Mouse (Mus musculus) left cerebral cortex, adult 18-20 months (tissue): Measurements from ENCODE around the gene Ppm1m. TPM values are rescaled to one million over a fixed set of nuclear protein-coding genes. Genes with fewer than 3 reads are reported as not detected.
"Not testable (repeated sequence)": the region's sequence is repeated elsewhere in the genome, so short reads cannot be mapped to it uniquely, and the experiment has no call there.

Source experiments
- DNase-seq, 2 experiments: peaks; one replicate each; pipeline ENCODE4 v3.0.0; 2021 to 2022; ENCODE audit warnings: low spot score in 2 of 2, mixed read lengths in 1 of 2
- total RNA-seq, 2 experiments: library from RNA; stranded (reverse); gene quantifications; 2 replicates each; pipeline ENCODE4 v1.2.3; 2021

Ppm1m gene
- total RNA-seq, 2 experiments from 2014 or later, result 19.0 to 22.3 TPM

DNA sequence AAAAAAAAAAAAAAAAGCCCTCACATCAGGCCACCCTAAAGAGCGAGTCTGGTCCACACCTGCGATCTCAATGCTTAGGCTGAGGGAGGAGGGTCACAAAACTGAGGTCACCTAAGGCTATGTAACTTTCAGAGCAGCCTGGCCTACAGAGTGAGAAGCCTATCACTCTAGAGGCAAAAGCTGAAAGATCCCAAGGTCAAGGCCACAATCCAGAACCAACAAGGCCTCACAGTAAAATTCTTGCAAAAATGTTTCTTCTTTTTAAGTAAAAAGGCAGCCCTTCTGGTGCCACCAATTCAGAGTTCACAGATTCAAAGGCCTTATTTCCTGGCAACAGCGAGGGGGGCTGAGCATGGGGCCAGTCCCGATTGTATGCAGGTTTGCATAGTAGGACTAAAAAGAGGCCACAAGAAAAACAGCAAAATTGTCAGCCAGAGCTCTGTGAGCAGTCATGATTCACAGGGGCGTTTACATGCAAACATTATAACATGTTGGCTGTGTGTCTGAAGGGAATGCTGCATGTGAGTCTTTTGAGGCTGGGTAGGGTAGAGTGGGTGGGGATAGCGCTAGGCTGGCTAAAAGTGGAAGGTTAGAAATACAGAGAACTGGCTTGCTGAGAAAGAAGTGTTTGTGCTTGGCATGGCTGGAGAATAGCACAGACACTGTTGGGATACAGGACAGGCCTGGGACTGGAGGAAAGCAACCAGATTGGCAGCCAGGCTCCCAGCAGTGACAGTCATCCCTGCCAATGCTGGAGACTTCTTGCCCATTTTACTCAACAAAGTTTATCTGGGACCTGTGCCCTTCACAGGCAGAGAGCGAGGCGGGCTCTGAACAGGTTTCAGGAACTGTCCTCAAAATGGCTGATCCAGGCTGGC, 5.4 kb downstream of the Ppm1m start:
- peak in 1 of 2 experiments; percentile 51 for DNase-seq

DNA sequence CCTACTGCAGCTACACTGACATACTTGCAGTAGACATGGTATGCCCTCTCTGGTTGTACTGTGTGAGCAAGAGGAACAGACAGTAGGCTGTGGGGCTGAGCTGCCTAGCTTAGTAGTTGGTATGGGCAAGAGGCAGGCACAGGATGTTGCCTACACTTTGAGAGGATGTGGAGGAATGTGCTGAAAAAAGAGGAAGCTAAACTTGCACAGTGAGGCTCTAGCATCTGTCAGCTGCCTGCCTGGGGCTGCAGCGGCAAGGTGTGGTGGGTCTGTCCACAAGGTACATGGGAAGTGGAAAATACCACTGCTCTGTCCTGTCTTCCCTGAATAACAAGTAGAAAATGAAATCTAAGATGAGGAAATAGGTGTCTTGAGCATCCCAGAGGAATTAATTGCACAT, 6.5 kb downstream of the Ppm1m start:
- DNase-seq, result peak; percentile 39 to 42

DNA sequence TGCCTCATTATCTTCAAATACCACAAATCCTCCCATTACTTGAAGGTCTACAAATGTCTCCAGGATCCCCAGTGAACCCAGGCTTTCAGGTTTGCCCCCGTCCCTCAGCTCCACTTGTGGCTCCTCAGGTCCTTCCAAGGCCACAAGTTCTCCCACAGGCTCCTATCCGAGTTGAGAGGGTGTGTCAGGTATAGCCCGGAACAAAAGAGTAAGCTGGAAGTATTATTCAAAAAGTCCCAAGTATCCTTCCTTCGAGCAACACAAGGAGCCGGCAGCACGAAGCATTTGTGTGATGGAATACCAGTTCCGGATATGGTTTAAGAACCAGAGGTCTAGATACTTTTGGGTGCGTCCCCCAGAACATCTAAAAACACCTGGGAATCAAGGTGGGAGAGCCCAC, 7.5 kb downstream of the Ppm1m start:
- DNase-seq, result no peak

DNA sequence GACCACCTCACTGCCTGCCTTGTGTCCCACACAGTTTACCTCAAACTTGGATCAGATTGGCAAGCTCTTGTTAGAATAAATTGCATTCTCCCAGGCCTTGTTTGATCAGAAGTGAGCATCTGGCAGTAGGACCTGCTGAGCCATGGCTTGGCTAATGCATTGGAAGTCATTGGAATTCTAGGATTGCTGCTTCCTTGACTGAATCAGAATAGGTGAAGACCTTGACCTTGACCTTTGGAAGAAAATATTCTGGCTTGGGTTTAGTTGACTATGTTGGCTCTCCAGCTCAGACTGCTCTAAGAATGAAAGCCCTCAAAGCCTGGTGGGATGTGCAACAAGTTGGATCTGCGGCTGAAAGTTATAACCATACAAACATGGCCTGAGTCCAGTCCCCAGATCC, 8.2 kb downstream of the Ppm1m start:
- no peak for DNase-seq

DNA sequence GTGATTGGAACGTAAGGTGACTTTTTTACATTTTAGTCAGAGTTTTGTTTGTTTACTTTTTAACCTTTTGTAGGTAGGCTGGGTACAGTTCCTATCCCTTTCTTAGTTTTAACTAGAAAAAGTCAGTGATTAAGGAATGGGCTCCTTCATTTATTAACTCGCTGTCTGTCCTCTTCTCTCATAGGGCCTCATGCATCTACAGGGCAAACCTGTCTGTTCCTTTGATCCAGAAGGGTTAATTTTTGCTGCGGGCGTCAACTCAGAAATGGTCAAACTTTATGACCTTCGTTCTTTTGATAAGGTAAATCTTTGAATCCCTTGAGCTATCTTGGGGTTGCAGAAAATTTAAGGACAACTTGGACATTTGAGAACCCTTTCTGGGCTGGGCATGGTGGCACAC, 15.6 kb downstream of the Ppm1m start:
- DNase-seq, result no peak

DNA sequence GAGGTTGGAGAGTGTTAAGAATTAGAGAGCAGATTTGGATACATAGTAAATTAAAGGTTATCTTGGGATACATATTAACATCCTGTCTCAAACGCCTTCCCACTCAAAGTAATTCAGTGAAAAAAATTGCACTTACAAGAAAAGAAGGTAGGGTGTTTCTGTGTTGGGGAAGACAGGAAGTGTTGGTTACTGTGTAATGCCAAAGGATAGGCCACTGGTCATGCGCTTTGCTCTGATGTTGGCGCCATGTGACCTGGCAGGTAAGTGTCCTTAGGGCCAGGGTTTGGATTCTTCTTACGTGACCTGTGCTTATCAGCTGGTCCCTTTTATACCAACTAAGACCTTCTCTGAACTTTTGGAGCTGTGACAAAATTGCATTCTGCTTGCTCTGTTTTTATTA, 17.4 kb downstream of the Ppm1m start:
- no peak for DNase-seq

DNA sequence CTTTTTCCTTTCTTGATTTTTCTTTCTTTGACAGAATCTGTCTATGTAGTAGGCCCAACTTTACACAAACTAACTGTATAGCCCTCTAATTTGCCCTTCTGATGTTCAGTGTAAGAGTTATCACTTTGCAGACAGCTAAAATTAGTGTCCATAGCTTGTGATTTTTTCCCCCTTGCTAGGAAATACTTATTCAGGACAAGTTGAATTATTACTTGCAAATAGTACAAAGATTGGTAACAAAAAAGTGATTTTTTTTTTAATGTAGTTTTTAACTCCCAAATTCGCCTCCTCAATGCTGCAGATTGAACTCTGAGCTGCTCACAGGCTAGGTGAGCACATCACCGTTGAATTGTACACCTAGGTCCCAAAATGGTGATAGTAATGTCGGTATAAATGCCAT, 19.6 kb downstream of the Ppm1m start:
- no peak for DNase-seq

DNA sequence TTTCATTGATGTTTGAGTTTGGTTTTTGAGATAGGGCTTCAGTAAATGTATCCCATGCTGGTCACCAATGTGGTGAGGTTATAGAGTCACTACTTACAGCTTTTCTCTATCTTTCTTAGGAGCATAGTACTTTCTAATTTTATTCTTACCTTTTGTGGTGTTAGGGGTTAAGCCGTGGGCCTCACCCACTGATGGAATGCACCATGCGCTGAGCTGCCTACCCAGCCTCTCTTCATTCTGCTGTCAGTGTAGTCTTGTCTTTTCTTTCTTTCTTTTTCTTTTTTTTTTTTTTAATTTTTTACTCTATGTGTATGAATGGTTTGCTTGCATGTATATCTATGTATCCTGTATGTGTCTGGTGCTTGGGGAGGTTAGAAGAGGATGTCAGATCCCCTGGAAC, 20.1 kb downstream of the Ppm1m start:
- no peak for DNase-seq

DNA sequence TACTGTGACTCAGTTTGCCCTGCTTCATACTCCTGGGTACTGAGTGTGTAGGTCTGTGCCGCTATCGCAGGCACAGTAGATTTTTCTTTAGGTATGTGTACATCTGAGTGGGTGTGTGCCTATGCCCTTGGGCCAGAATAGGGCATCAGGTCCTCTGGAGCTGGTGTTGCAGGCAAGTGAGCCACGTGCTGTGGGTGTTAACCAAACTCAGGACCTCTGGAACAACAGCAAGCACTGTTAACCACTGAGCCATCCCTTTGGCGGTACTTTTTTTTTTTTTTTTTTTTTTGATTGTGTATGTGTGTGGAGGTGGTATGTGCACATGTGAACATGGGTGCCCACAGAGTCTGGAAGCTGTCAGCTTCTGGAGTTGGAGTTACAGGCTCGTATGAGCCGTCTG, 21.7 kb downstream of the Ppm1m start:
- DNase-seq, result no peak

DNA sequence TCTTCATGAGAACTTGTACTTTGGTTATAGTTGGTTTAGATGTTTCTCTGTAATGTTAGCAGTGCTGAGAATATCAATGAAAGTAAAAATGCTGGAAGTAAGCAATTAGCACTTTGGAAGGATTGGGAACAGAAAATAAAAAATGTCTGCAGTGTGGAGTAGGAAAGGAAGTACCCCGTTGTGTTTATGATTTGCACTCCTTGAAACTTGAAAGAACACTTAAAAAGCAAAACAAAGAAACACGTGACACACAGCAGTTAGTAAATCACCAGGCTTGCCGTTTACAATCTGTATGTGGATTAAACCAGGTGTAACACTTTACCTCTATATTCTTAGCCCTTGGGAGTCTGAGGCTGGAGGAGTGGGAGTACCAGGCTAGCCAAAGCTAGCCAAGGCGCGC, 22.8 kb downstream of the Ppm1m start:
- no peak for DNase-seq

DNA sequence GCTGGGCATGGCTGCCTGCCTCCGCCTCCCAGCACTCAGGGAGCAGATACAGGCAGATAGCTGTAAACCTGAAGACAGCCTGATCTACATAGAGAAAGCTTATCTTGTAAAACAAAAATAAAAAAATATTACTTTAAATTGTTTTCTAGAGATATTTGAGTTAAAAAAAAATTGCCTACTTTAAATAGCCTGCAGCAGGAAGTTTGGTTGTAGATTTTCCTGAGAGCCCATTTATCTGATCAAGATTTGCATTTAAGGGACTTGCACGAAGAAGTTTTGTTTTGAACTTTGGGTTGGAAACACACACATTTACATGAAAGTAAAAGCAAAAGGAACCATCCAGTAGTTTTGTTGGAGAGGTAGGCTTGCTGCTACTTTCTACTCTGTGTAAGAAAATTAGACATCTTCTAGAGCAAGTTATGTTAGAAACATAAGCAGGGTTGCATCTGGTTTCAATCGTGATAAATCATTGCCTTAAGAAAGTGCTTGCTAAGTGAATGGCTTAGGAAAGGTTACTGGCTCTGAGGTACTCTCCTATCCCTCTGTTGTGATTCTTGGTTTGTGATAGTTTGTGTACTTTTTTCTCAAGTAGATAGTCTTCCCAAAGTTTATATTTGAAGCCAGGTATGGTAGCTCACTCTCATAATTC, 23.9 kb downstream of the Ppm1m start:
- no peak for DNase-seq

DNA sequence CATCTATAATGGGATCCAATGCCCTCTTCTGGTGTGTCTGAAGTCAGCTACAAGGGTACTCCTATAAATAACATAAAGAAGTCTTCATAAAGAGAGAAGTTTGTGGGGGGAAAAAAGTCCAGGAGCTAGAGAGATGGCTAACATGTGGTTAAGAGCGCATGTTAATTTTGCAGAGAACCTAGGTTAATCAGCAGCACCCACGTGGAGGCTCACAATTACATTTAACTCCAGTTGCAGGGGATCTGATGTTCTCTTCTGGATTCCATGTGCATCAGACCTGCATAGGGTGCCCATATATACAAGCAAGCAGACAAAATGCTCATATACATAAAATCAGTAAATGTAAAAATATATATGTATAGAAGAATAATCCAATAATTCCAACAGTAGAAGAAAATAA, 26.2 kb downstream of the Ppm1m start:
- DNase-seq, result no peak

DNA sequence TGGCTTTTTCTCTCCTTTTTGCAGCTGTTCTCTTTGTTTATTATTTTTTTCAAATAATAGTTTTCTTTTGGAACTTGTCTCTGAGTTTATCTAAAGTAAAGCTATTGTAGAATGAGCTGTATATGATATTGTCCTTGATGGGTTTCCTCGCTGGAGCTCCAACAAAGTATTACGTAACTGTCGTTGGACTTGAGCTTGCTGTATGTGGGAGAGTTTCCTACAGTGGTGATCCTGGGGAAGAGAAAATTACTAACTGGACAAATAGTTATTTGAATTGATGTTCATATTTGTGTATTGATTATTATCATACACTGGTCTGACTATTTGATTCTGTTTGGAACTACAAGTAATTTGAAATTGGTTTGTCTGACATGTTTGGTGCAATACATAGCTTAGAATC, 27.0 kb downstream of the Ppm1m start:
- no peak for DNase-seq

DNA sequence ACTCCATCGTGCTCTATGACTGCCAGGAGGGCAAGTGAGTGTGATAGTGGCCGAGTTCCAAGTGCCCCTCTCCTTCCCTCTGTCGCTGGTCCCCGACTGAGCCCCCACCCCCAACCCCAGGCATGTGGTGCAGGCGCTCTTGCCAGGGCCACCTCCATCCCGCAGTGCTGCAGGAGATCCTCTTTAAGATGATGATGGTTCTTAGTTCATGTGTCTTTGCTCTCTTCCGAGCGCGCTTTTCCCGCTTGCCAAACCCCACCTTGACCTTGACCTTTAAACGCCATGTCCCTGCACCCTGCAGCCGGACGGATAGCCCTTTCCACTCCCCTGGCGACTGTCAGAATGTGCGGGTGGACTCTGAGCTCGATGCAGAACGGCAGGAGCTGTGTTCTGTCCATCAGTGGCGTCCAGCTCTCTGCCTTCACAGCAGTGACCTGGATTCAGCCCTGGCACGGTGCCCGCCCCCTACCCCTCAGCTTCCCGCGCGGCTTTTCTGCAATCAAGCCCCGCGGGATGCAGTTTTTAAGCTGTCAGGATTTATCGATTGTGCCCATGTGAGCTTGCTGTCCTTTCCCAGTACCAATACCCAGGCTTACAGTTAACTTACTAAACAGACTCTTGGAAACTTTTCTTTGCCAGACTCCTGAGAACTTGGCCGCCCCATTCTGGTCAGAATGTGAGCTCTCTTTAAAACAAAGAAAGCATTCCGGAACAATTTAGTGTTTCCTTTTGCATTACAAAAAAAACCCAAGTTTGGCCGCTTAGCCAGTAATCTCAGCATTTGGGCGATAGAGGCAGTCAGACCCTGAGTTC, 28.0 kb downstream of the Ppm1m start:
- peak; percentile 60 to 68 for DNase-seq

DNA sequence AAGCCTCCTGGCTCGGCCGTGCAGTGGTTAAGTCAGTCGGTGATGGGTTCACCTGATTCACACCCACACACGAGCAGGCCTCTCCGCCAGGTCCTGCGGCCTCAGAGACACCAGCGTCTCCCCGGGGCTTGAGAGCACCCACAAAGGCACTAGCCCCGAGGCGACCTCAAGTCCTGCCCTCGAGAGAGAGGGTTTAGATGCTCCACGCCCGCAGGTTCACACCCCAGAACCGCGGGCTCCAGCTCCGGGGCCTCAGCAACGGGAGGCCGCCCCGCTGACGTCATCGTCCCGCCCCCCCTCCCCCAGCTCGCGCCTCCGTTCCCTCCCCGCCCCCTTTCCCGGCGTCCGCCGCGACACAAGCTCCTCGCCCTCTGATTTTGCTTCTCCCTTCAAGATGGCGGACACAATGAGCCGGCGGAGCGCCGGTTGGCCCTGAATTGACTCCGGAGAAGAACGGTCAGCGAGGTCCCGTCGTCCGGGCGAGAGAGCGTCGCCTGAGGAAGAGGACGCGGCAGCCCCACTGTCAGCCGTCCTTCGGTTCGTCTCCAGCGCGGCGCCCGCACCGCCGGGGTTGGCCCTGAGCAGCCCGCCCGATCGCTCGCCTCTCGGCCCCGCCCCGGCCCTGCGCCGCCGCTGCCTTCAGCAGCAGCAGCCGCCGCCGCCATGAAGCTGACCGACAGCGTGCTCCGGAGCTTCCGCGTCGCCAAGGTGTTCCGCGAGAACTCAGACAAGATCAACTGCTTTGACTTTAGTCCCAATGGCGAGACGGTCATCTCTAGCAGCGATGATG, 28.8 kb downstream of the Ppm1m start, which contains the start of gene Wdr82:
Gene Wdr82 (plus strand): TSS at position 373 of the 790 bp plus-strand sequence.
- peak; percentile 85 to 88 for DNase-seq

DNA sequence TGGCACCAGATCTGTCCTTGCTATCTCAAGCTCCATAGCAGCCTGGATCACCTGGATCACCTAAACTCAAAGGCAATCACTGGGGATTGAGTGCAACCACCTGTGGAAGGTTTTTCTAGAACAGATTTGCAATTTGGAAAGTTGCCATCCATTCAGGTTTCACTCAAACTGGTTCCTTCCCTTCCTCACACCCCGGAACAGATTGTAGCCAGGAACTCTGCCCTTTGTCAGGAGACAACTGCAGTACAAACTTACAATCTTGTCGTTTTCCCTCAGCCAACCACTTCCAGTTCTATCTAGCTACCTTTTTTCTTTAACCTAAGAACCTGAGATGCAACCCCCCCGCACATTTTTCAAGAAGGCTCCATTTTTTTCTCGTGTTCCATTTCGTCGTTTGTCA, 29.6 kb downstream of the Ppm1m start:
- DNase-seq, result no peak

DNA sequence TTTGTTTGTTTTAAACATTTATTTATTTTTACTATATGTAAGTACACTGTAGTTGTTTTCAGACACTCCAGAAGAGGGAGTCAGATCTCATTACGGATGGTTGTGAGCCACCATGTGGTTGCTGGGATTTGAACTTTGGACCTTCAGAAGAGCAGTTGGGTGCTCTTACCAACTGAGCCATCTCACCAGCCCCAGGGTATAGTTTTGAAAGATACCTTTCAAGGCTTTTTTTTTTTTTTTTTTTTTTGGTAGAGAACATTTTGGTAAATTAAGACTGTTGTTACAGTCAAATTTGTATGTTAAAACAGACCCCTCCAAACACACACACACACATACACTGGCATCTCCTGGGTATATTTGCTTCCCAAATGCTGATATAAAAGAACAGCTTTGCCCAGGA, 30.5 kb downstream of the Ppm1m start:
- DNase-seq, result not testable (repeated sequence)

DNA sequence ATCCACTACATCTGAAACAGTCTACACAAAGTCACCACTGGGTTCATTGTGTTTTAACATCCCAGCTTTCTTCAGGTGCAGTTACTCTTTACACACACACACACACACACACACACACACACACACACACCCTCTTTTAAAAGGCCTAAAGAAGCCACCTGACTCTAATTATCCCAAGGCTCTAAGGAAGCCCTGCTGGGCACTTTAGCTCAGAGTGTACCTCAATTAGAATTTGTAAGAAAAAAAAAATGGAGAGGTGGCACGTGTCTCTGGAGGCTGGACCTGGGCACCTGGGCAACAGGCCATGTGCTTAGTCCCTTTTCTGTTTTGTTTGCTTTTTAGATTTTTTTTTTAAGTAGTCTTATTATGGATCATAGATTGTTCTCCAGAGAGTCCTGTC, 31.8 kb downstream of the Ppm1m start:
- DNase-seq, result no peak

DNA sequence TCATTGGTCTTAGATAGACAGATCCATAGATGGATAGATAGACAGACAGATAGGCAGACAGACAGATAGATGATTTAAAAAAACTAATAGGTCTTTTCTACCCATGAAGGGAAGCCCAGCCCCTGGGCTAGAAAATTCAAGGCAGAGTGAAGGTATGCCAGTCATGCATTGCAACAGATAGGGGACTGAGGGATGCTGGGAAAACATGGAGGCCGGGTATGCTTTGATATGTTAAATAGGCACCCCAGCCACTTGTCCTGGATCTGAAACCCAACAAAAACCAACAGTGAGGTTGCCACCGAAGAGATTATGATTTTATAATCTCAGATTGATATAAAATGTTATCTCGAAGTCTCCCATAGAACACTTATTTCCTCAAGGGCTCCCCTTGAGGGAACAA, 32.3 kb downstream of the Ppm1m start:
- DNase-seq, result no peak

DNA sequence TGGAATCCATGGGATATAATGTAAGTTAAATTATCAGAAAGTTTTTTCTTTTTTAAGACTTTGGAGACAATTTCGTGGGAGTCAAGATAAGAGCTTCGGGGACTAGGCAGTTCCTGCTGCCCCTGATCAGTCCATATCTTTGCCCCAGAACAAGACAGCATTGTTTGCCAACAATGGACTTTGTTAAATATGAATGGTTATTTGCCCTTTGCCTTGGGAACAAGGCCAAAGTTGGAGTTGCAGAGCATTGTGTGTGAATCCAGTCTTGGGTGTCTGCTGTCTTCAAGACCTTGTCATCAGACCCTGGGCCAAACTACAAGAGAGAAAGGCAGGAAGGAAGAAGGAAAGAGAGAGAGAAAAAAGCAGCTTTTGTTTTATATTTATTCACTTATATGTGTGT, 32.8 kb downstream of the Ppm1m start:
- no peak for DNase-seq

DNA sequence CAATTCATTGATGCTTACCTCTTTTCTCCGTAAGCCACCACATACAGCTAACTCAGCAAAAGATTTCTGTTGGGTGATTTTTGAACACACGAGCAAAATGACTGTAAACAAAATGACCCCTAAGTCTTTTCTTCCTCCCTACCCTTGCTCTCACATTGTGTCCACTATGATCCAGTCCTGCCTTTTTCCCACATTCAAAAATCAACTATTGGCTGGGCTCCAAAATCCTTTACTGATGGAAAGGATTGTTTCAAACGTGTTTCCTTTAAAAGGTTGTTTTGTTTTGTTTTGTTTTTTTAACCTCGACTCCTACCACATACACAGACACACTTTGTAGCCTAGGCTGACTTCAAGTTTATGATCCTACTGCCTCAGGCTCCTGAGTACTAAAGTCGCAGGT, 39.1 kb downstream of the Ppm1m start:
- no peak for DNase-seq
